Mouse (Mus musculus) G1E-ER4 (cell line): ENCODE measurements at regions not wholly inside any gene's neighbourhood (a gene's known extent, or its start where the extent isn't known, plus 50 kb on each side); places are given as distances from the start of the nearest gene placed in this dataset.
A peak's percentile ranks its signal among the peaks of the same experiment; 100 is the strongest.

Experiments used
- GATA1 ChIP-seq: IDR thresholded peaks from one replicate; pipeline ENCODE4 v1.8.0; 2012; ENCODE audit warnings: low read length, inconsistent platforms

DNA sequence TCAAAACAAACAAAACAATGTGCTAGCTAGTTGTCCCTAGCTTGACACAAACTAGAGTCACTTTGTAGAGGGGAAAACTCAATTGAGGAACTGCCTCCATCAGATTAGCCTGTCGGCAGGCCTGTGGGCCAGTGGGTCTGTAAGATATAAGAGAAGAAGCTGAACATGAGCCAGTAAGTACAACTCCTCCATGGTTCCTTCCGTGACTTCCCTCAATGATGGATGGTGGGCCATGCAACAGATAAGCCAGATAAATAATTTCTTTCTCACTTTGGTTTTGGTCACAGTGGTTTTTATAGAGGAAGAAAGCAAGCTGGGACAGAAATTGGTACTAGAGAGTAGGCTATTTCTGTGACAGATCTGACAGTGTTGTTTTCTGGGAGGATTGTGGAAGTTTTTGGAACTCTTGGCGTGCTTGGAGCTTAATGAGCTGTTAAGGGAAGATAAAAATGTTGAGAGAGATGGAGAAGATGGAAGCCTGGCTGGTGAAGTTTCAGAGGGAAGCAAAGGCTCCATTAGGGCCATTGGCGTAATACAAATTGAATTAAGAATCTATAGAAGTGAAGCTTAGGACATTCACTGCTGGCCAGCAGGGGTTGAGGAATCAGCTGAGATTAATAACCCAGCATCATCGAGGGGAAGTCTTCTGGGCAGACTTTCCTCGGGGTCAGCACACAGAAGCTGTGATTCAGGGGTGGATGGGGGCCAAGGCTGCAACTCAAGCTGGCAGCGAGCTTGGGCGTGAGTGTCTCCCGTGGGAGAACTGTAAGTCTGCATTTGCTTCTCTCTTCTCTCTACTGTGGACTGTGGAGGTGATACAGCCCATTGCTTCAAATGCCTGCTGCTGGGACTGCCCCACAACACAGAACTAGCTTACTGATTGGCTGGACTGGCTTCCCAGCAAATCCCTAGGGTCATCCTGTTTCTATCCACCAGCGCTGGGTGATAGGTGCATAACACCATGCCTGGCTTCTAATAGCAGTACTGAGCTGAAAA is 105.2 kb upstream of the Ptch1 start:
- TF ChIP-seq GATA1: no peak

DNA sequence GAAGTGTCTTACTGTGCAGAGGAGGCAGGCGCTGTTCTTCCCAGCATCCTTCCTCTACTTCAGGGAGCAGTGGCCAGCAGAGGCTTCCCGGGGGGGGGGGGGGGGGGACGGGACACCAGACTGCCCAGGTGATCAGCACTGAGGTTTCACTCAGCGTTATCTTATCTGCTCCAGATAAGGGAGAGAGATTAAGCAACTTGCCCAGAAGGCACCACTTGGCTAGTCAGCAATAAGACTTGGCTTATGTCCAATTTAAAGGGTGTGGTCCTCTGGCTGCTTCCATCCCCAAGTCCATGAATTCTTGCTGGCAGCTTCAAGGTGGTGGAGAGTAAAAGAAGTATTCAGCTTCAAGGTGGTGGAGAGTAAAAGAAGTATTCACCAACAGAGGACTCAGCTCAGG is 108.9 kb upstream of the Ptch1 start:
- TF ChIP-seq GATA1: no peak

DNA sequence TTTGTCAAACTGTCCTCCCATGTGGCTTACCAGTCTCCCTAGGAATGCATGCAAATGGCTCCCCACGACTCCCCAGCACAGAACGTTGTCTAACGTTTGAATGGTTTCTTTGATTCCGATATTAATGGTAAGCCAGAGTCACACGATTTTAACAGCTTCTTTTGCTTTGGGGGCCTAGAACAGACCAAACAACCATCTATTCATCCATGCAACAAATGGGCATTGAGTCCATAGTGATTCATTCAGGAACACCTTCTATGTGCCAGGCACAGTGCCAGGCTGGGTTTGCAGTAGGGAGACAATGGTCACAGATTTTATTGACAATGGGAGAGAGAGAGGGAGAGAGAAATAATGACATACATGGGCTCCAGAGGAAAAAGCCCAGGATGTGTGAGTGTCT is 118.6 kb upstream of the Ptch1 start:
- no peak for TF ChIP-seq GATA1

DNA sequence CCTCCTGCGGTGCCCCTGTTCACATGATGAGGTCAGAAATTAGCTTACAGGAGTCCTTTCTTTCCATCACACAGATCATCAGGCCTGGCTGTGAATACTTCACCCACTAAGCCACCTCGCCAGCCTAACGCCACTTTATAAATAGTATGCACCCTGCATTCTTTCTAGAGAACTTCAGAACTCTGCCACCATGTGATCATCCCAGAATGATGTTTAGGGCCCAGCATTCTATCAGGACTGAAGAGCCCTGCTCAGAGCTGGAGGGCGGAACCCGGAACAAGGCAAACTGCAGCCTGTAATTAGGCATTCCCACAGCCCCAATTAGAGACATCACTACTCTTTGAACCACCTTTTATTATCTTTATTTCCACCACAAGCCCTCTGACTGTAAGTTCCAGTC is 120.2 kb upstream of the Ptch1 start:
- no peak for TF ChIP-seq GATA1

DNA sequence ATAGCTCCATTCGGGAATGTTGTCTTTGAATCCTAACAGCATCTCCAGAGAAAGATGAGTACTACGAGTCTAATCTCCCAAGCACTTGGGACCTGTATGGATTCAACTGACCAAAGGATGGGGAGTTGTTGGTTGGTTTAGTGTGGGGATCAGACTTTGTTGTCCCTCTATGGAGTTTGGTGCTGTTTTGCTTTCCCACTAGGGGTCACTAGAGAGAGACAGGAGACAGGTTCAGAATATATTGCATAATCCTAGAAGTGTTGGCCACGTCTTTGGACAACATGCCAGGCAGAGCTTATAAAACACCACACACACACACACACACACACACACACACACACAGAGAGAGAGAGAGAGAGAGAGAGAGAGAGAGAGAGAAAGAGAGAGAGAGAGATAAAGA is 118.6 kb upstream of the Ercc6l2 start:
- TF ChIP-seq GATA1: no peak

DNA sequence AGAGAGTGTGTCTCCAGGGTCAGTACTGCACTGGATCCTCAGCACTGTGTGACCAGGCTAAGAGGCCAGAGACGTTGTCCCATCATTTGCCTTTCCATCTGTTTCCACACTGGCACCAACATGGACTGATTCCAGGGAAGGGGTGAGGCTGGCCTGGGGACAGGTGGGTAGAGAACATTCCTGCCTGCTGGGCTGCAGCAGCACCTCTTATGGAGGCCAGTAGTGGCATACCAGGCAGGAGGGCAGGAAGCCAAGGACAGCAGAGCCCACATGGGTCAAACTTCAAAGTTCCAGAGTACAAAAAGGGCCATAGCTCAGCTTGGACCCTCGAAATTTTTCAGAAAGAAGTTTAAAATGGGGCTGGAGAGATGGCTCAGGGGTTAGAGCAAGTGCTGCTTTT is 115.4 kb upstream of the Ercc6l2 start:
- TF ChIP-seq GATA1: no peak

DNA sequence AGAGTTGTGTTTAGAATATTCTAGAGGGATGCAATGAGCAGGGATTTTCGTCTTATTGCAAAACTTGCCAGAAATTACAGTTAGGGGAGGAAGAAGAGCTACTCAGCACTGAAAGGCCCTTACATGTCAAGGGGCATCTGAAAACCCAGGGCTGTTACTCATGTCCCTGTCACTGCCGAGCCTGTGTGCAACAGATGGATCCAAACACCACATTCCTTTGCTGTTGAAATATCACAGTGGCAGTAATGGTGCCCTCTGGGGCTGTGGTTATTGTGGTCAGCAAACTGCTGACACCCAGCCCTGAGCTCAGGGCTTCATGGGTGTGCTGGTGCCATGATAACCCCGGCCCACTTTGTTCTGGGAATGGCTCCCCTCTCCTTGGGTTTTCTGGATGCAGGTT is 114.3 kb upstream of the Ercc6l2 start:
- TF ChIP-seq GATA1: no peak

DNA sequence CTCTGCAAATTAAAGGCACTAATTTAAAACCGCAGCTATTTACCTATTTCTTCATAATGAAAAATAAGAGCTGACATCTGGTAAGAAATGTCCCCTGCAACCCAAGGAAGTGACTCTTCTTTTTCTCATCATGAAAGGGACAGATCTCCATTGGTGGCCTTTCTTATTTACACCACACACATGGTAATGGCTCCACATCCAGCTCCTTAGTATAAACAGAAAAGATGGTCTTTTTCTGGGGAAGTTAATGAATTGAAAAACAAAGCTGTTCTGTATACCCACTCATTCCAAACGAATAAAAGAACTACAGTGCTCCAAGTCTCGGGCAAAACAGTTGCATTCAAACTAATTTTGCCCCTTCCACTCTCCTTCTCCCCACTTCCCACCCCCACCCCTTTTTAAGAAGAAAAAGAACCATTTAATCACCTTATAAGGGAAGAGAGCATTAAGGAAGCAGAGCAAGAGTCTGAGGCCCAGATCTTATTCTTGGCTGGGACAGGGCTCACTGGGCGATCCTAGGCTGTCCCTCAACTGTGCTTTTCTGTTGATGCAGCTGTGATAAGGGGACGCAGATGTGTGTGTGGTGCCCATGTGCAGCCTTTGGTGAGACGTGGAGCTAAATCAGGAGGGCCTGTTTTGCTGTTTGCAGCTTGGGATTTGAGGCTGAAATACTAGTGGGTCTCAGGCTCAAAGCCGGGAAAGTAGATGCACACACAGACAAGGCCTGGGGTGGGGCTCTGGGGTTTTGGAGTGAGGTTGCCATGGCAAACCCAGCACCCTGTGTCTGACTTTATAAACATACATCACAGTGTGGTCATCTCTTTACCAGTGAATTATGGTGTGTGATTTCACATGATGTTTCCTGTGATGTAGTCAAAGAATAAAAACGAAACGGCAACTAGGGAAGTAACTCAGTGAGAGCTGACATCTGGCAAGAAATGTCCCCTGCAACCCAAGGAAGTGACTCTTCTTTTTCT is 113.6 kb upstream of the Ercc6l2 start:
- TF ChIP-seq GATA1: no peak

DNA sequence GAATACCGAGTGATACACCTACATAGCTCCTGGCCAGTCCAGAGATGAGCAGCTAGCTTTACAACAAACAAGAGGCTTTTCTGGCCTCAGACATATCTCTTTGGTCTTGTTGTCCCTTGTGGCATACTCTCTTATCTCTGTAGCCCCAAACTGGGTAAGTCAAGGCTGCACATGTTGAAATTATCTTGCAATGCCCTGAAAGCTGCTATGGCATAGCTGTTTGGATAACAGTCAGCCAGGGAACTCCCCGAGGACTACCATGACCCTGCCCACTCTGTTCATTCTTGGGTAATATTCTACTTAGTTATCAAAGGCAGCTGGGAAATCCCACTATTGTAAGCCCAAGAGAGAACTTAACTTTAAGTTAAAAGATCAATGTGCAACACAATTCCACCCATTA is 106.5 kb upstream of the Ercc6l2 start:
- no peak for TF ChIP-seq GATA1

DNA sequence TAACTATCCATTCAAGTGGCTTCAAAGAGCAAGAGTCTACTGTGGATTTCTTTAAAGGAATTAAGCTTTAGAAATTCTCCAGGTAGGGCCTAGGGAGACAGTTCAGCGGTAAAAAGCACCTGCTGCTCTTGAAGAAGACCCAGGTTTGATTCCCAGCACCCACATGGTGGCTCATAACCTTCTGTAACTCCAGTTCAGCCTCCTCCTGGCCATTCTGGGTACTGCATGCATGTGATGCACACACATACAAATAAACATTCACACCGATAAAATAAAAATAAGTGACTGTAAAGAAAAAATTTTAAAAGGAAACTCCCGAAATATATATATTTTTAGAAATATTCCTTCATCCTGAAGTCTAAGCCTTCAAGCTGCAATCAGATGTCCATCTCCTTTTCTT is 101.9 kb upstream of the Ercc6l2 start:
- no peak for TF ChIP-seq GATA1

DNA sequence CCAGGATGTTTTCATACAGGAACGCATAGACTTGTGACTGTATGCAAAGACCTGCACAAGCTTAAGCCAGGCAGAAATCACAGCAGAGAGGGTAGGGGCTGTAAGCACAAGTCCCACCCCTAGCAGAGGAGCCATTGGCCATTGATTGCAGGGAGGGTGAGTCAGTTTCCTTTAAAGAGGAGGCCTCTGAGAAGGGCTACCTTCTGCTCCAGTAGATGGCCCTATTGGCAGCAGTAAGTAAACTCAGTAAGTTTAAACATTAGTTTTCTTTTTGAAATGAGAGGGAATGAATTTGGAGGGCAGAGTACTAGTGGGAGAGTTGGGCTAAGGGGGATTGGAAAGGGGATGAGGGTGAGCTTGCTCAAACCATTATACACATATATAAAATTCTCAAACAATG is 98.5 kb upstream of the Ercc6l2 start:
- no peak for TF ChIP-seq GATA1

DNA sequence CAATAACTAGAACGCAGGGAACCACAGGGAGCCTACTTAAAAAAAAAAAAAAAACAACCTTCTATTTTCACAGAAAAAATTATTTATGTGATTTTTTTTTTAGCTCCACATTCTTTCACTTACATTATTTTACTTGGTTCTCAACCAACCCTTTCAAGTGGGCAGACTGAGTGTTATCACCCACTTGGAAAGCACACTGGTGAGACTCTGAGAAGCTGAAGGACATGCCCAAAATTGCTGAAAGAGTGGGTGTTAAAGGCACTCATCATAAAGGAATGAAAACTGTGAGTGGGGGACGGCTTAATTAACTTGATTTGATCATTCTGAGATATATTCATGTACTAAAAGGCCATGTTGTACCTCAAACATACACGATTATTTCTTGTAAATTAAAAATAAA is 97.8 kb upstream of the Ercc6l2 start:
- TF ChIP-seq GATA1: no peak

DNA sequence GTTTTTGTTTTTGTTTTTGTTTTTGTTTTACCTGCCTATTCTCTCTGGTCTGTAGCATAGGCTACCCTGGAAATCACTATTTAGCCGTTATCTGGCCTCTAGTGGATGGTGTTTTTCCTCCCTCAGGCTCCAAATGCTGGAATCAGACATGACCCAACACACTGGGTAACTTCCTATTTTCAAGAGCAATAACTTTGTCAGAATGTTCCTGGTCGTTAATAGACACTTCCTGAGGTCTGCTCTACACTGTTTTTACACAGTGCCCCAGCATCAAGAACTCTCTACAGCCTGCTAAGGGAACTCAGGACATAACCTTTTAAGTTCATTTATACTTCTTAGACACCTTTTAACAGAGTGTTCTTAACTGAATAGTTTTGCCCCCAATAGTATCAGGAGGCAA is 96.3 kb upstream of the Ercc6l2 start:
- TF ChIP-seq GATA1: no peak

DNA sequence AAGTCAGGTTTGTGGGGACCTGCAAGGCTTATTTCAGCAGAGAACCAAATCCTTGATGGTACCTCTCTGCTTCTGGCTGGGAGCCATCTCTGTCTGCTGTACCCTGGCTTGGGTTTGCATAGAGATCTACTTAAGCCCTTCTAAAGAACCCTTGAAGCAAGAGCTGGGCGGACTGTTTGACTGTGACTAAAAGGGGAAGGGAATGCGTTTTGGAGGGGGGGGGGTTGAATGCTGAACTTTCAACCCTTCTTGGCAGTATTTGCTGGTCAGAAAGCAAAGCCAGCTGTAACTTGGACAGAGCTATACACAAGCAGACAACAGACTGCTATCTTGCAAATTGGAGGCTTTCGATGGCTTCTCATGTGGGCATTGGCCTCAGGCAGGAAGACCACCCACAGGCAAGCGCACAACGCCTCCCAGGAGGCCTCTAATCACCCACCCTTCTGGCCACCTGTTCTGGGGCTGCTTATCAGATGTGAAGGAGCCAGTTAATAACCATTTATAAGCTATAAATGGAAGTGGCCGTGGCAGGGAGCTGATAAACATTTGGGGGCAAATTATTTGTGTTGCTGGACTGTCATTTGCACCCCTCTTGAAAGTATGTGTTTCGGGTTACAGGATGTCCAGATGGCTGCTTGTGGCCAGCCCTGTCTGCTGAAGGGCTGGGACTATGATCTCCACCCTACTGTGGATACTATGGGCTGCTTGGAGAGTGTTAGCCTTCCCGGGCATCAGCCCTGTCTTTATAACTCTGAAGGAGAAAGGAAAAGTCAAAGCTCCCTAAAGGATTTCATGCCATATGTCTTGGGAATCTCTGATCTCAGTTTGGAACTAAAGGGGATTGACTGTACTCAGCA is 95.5 kb upstream of the Ercc6l2 start:
- TF ChIP-seq GATA1: peak; percentile 90

DNA sequence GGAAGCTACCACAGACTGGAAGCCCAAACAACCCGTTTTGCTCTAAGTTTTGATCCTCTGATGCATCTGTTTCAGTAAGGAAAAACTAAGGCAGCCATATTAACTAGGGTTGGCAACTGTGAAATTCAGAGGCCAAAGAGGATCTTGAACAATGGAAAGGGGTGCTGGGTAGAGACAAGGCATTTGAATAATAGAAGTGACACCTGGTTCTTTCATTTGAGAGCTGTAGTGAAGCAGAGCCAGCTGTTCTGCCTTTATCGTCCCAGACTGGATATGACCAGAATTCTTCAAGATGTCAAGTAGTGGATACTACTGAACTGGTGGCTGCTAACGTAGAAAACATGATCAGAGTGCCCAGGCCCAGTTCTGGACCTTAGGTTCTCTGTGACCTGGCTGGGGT is 94.4 kb upstream of the Ercc6l2 start:
- no peak for TF ChIP-seq GATA1

DNA sequence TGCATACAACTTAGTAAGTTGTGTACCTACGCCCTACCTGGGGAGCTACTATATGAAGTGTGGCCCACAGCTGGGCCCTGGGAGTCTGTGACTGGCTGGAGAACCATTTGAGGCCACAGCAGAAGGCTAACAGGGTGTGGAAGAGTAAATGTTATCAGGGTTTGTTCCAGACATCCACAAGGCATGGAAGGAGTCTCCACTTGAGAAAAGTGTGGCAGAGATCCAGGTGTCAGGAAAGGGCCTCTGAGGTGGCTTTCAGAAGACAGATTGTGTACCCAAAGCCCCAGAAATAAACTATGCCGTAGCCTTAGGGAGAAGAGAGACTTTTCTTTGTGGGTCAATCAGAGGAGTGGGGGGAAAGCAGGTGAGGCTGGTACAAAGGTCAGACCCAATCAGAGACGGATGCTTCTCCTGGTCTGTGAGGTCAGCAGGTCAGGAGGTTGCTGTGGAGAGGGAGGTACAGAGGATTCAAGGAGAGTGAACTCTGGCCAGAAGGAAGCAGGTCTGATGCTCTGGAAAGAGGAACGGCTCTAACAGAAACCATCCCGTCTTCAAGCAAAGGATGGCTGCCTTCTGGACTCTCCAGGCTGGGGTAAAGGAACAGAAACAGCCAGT is 93.9 kb upstream of the Ercc6l2 start:
- TF ChIP-seq GATA1: no peak
